Mouse (Mus musculus) heart, adult 8-10 months (tissue): ENCODE measurements at regions not wholly inside any gene's neighbourhood (a gene's known extent, or its start where the extent isn't known, plus 50 kb on each side); places are given as distances from the start of the nearest gene placed in this dataset.

Experiments used
- DNase-seq: peaks from one replicate; pipeline ENCODE4 v3.0.0; 2022; ENCODE audit warnings: low spot score

DNA sequence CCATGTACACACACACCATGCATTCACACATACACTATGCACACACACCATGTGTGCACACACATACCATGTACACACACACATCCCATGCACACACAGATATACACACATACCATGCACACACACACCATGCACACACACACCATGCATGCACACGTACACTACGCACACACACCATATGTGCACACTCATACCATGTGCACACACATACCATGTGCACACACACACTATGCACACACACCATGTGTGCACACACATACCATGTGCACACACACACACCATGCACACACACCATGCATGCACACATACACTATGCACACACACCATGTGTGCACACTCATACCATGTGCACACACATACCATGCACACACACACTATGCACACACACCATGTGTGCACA is 87.1 kb upstream of the Tmem150c start:
- no peak for DNase-seq

DNA sequence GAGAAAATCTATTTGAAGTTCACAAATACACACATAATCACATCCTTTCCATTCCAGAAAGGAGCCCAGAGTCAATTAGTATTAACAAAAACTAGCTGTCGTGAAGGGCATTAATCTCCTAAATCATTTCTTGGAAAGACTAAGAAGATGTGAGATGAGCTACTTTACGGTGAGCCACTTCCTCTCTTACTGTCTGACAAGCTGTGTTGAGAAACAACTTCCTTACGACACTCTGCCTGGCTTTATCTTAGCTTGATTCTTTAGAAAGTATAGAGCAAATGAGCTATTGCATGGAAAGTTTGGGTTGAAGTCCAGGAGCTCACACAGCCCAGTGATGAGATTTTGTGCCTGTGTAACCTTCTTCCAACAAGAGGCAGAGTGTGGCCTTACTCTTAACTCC is 85.2 kb upstream of the Tmem150c start:
- DNase-seq: no peak

DNA sequence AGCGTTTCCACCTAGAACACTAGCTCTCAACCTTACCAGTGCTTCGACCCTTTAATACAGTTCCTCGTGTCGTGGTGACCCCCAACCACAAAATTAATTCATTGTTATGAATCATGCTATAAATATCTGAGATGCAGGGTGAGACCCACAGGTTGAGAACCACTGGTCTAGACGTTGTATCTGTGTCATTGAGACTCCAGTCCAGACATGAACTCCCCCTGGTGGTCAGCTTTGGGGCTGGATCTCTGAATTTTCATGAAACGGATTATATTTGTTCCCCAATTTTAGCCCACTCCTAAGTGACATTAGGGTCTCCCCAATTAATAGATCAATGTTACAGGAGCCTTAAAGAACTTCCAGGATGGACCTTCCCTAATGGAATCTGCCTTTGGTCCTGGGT is 81.3 kb upstream of the Tmem150c start:
- DNase-seq: peak; percentile 35

DNA sequence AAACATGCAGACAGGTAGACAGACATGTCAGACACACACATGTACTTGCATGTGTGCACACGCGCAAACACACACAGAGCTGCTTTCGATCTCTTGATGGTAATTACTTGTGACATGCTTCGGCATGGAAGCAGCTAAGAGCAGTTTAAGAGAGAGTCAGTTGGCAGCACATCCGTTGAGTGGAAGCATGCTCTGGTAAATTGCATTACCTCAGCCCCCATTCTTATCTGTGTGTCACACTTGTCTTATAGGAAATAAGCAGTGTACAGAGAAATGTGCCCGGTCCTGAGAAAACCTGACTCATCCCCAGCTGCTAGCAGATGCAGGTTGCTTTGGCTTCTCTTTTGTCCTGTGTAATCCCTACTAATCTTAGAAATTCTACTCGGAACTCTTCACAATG is 80.0 kb upstream of the Tmem150c start:
- no peak for DNase-seq

DNA sequence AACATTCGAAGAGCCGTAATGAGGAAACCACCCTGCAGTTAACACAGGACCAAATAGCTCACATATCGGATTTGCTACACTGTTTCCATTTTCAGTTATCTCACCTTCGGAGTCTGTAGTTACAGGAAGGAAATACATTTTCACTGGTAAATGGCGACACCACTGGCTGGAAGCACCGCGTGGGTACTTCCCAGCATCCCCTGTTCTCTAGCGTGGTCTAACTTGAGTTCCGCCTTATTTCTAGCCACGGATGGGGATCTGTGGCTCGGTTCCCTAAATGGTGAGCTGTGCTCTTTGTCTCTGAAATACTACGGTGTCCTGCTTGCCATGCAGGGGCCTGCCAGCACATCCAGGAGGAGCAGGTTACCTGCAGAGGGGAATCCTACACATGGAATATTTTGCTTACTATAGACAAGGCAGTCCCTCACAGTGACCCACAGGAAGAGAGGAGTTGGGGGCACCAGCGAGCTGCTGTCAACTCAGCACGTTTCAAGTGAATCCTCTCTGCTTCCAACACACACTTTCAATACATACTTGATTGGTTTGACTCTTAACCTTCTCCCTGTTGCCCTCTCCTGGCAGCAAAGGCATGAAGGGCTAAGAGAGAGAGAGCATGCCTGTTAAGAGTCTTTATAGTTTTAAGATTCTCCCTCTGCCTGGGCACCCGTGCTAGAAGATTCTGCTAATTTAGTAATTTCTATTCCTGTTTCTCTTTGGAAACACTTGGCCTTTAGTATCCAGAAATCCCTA is 78.9 kb upstream of the Tmem150c start:
- no peak for DNase-seq

DNA sequence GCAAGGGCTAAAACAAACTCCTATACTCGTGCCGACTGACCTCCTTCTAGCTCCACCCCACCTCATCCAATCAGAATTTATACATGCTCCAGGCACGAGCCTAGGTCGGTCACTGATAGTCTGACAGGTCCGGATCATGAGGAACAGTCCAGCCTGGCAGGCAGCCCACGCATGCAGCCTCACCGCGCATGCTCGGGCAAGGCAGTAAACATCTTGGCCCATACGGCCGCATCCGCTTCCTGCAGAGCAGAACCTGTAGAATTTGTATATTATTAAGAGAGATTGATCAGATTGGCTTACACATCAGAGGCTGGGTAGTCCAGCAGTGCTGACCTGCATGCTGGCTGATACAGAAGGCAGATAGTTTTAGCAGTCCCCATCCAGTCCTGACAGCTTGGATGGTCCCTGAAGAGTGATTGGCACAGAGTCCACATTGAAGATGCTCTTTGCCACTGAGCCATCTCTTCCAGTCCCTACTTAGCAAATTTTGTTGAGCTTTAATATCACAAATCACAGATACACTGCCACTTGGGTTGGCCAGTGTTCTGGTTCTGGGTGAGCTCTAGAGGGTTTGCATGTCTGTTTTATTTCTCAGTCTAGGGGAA is 78.2 kb upstream of the Tmem150c start:
- no peak for DNase-seq

DNA sequence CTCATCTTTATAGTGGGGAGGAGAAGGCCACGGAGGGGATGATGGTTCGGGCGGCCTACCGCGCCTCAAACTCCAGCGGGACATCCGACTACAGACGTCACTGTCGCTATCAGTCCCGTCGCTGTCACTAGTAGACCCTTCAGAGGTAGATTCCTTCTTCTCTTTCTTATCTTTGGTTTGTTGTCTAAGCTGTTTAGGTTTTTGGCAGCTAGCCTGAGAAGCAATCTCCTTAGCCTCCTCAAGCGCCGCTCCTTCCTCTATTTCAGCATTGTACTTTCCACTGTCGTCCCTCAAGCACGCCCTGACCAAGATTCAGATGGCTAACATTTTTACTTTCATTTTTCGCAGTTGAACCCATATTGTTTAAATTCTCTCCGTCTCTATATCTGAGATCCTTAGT is 76.7 kb upstream of the Tmem150c start:
- no peak for DNase-seq

DNA sequence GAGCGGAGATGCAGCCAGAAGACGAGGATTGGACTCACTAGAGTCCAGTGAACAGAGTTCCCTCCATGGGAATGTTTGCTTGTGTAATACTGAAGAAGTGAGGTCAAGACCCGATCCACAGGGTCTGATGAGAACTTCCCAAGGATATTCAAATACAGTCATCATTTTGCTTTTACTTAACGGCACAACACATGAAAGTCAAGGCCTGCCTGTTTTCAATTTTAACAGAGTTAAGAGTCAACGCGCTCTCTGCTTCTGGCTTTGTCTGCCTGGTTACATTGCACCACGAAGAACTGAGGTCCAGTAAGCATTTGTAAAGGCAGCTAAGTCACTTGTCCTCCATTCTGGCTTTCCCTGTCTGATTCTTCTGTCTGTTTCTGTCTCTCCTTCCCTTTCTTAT is 72.5 kb upstream of the Tmem150c start:
- no peak for DNase-seq

DNA sequence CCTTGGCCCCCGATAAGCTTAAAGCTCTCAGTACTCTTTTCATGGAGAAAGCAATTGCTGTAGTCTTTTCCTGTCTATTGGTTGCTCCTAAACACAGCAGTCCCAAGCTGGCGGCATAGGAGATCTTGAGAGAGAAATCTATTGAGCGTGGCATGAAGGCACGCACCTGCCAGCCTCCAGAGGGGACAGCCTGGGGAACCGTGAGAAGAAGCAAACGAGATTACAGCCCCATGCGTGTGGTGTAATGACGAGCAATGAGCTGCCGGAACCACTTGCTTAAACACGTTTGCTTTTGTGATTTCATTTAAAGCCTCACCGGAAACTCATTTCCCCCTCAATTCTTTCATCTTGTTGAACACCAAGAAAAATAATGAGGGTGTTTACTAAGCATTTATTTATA is 72.0 kb upstream of the Tmem150c start:
- no peak for DNase-seq

DNA sequence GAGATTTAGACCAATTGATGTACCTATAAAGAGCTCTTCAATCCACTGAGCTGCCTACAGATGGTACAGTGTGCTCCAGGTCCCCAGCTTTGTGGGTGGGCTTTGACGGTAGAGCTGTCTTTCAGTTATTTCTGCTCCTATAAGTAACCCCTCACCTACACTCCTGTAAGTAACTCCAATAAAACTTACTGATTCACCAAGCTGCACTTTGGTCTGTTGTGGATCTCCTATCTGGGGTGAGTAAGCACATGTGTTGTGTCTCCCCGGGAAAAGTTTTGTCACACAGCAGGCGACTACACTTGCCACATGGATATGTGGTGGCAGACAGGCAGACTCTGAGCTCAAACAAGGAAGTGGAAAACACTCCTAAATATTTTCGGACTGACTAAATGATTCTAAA is 70.4 kb upstream of the Tmem150c start:
- DNase-seq: no peak

DNA sequence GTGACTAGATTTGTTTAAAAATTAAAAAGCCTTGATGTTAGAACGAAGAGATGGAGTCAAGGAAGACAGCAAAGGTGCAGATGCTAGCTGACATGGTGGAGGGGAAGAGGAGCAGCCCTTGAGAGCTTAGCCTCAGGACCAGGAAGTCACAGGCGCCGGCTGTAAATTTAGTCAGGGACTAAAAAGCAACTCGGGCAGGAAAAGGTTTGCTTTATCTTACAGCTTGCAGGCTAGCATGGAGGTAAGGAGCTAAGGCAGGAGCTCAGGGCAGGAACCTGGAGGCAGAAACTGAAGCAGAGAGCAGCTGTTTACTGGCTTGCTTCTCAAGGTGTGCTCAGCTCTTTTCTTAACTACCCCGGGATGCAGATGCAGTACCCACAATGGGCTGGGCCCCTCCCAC is 68.3 kb upstream of the Tmem150c start:
- DNase-seq: no peak

DNA sequence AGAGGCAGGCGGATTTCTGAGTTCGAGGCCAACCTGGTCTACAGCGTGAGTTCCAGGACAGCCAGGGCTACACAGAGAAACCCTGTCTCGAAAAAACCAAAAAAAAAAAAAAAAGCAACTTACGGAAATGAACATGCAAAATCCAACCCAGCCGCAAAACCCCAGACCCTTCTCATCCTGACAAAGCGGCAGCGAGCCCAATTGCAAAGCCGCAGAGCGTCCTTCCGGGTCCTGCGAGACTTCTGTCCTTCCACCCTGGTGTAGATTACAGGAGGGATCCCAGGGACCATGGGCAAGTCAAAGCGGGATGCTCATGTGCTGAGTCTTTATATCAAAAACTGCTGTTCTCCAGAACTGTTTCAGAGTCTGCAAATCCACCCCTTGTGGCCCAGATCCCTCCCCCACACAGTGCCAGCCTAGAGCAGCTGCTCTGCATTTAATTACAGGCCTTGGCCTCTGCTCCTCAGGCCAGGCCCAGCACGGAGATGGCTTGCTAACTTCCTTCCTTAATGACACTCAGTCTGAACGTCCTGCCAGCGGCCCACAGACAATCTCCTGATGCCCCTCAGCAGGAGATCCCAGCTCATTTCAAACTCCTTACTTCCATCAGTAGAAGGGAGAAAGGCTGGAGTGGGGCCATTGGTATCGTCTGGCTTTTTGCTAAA is 67.1 kb upstream of the Tmem150c start:
- DNase-seq: no peak

DNA sequence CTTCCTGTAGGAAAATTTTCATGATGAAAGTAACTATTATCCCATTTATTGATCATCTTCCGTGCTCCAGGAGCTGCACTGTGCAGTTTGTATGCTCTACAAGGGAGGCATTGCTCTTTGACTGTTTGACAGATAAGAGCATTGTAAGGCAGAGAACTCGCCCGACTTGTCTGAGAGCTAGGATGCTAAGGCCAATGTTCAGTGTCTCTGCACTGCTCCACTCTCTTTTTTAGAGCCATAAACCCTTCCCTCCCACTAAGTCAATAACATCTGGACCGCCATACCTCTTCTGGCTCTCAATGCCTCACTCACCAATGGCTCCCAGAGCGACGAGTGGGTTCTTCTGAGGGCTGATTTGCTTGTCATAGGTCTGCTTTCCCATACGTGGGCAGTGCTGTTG is 65.9 kb upstream of the Tmem150c start:
- no peak for DNase-seq

DNA sequence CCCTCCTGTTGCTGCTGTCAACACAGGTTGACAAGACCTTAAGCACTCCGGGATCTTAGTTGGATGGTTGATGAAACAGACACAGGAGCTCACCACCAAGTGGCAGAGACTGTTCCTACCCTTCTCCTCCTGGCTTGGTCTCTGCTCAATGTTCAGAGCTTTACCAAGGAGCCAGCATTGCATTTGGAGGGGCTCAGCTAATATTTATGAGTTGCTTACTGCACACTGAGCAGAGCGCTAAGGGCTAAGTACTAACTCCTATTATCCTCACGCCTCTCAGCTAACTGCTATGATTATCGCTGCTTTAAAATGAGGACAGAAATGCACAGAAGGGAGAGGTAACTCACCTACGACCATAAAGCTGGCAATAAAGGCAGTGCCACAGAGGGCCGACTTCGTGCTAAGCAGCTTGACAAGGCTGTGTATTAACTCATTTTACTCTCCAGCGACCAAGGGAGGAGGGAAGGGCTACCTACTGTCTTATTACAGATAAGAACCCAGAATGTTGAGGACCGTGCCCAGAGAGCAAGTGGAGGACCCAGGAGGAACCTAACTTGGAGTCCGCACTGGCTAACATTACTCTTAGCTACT is 65.3 kb upstream of the Tmem150c start:
- no peak for DNase-seq

DNA sequence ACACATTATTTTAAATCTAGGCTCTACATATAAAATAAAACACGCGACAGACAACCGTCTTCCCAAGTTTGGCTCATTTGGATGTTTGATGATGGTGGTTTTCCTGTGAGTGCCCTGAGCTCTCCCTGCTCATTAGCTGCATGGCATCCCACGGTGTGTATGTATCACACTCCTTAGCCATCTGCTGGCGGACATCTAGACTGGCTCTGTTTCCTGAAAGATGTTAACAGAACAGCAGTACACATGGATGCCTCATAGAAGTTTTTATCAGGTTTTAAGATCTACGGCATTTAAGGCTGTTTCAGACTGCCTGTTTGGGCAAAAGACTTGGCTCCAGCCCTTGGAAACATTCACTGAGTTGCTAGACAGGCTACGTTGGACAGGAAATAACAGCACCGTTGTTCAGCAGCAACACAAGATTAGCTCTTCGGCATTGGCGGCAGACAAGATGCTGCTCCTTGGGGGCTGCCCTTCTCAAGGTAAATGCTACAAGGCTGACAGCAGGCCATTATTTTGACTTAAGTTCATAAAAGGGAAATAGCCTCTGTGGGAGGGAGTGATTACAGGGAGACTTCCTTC is 61.5 kb upstream of the Tmem150c start:
- peak; percentile 17 for DNase-seq

DNA sequence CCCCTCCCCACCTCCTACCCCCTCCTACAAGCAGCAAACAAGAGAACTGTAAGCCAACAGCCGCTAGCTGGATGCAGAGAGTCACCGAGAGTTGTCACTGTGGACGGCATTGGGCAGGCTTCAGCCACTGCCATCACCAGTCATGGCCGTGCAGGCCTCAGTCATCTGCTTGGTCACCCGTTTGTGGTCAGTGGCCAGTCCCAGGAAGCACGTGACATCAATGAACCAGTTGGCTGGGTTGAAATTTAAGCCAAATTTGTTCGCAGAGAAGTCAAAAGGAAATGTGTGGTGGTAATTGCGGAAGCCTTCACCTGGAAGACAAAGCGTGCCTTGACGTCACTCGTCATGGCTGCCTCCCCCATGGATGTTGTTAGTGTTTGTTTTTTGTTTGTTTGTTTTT is 60.7 kb upstream of the Tmem150c start:
- no peak for DNase-seq

DNA sequence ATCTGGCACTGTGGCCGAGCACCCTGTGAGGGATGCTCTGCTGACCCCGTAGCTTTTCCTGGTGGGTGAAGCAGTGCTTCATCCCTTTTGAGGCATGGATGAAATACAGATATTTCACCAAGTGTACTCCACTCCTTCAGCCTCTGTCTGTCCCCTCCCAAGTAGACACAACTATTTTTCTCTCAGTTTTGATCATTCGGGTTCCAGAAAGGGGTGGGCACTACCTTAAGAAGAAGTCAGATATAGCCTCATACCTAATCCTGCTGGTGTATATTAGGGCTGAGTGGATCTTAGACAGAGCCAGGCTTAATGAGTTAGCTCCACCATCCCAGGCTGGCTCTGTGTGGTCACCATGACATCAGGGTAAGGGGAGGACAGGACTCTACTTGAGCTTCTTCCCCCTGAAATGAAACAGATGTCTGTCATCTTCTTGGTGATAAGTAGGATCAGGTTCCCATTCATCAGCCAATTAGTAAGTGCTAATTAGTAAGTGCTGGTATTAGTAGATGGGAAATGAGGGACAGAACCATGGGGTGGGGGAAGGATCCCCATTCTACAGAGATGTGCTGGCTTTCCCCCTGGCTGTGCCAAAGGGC is 58.7 kb upstream of the Tmem150c start:
- no peak for DNase-seq

DNA sequence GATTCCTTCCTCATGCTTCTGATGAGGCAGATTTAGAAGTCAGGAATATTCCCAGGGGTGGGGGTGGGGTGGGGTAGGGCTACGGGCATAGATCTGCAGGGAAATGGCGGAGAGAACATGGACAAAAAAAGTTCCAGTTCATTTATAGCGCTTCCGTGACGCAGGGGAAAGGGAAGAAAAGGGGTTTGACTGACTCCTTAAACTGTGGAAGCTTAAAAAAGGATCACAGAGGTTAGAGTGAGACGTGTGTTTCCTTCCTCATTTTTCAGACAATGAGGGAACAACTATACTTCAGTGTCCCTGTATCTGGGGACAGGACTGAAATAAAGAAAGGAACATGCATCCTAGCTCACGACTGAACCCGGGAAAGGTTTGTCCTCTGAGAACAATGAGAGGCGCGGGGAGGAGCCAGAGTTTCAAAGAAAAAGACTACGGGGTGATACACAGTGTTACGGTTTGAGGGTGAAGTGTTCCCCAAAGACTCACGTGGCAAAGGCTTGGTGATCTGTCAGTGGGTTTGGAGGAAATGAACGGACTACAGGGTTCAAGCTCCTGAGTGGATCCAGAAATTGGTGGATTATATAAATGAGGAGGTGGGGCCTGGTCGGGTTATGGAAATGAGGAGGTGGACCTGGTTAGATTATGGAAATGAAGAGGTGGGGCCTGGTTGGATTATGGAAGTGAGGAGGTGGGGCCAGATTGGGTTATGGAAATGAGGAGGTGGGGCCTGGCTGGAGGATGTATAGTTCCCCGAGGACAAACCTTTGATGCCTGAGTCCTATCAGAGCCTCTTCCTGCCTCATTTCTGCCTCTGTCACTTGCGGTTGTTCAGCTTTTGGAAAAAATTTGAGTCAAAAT is 57.8 kb upstream of the Tmem150c start:
- DNase-seq: peak; percentile 33

DNA sequence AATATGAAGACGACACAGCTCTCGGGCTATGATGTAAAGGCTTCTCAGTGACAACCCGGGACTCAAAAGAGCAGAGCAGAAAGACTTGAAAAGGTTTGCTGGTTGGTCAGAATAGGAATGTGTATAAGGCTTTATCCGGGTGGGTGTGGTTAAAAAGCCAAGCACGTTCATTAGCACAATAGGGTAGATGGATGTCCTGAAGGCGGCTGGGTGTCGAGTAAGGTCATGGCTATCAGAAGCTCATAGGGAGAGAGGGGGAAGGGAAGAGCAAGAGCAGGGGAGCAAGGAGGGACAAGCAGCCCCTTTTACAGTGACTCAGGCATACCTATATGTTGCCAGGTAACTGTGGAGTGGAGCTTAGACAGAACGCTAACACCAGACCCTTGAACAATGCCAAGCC is 54.3 kb upstream of the Tmem150c start:
- DNase-seq: no peak

DNA sequence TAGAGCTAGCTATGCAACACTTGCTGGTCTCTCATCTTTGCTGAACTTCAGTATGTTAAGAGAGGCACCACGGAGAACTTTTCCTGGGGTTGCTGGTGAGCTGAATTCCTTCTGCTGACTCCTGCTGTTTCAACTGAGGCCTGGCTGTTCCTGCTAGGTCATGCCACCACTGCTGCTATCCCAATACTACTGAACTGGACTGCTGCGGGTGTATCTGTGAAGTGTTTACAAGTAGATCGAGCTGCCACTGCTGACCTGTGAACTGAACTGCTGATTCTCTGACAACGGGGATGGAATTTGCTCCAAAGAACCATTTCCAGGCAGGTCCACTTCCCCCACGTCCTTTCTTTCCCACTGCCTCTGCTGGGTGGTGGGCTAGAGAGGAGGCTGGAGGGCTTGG is 51.1 kb upstream of the Tmem150c start:
- DNase-seq: no peak
